Mouse (Mus musculus) right cerebral cortex, adult 18-20 months (tissue): ENCODE data around the gene Best3.
"Not testable (repeated sequence)": the region's sequence is repeated elsewhere in the genome, so short reads cannot be mapped to it uniquely, and the experiment has no call there.

ENCODE experiments used
- DNase-seq: peaks from one replicate; pipeline ENCODE4 v3.0.0; 2022; ENCODE audit warnings: mixed read lengths

Best3 gene

DNA sequence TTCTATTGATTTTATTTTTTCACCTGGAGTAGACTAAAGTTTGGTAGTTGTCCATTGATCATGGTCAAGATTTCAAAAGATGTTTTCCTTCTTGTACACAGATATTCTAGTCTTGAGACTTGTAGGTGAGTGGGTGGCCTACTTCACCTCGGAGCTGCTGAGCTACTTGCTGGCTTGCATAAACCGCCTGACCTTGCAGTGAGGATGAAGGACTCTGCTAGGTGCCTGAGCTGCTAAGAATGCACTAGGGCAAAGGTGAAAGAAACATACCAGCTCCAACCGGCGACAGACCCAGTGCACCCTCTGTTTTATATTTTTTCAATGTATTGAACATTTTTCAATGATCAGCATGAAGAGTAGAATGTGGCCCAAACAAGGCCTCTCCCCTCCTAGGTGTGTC, 5.8 kb upstream of the Best3 start:
- DNase-seq: no peak

- no peak for DNase-seq
These were observed 5.2 kb upstream of the Best3 start for GRCm38 (mm10) chr10:116980888-116981287.

DNA sequence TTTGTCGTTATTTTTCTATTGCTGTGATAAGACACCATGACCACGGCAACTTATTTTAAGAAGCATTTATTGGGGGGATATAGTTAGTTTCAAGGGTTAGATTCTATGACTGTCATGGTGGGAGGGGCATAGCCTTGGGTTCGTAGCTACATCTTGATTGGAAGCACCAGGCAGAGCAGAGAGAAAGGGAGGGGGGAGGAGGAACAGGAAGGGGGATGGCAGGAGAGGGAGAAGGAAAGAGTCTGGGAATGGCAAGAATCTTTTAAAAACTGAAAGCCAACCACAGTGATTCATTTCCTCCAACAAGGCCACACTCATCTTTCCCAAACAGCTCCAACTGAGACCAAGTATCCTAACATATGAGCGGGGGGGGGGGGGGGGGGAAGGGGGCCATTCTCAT, 3.6 kb upstream of the Best3 start:
- no peak for DNase-seq

GRCm38 (mm10) chr10:116984836-116985235, 1.3 kb upstream of the Best3 start:
- no peak for DNase-seq

DNA sequence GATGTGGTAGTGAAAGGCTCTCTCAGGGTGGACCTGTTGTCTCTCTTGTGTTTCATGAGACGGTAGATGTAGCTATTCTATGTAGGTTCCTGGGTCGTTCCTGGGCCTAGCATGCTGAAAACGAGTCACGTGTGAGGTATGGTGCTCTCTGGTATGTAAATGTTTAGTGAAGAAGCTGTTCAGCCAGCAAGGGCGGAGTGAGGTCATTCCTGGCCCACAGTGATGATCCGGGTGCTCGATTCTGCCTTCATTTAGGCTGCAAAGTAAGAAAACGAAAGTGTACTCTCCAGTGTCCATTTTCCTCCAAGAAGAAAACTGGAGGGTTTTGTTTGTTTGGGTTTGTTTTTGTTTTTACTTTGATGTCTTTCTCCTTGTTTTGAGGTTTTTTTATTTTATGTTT, 7.9 kb downstream of the Best3 start:
- DNase-seq: no peak

- DNase-seq: no peak
These were observed 9.0 kb downstream of the Best3 start for GRCm38 (mm10) chr10:116995162-116995561.

- DNase-seq: no peak
These were observed 9.6 kb downstream of the Best3 start for GRCm38 (mm10) chr10:116995584-116996235.

DNA sequence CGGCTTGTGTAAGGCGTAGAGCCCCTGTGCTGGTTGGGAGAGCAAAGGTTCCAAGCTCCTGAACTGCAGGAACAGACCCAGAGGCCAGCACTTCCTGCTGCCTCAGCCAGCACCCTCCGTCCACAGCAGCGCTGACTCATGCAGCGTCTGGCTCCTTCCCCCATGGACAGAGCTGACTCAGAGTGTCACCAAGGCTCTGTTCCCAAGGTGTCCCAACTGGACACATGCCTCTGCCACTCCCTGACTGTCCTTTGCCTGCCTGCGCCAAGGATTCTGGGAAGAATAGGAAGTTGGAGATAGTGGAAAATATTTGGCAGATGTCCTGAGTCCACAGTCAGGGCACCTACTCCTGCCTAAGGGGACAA, 10.1 kb downstream of the Best3 start:
- DNase-seq: no peak

GRCm38 (mm10) chr10:116998716-116999455, 12.8 kb downstream of the Best3 start:
- DNase-seq: no peak

DNA sequence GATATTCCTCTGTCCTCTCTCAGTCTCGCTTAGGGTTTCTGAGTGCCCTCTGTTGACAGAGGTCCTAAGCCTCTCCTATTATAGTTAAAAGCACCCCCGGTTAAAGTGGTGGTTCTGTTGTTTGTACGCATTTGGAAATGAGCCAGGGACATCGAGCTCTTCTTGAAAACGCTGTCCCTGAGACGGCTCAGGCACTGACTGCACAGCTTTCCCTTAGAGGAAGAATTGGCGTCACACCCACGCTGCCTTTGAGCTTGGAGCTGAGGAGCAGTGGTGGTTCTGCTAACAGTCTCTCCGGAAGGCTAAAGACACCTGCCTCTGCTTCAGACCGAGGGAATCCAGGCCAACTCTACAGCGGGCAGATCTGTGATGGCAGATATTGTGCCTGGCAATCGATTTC, 14.9 kb downstream of the Best3 start:
- peak; percentile 40 for DNase-seq

- DNase-seq: no peak
These were observed 18.6 kb downstream of the Best3 start for GRCm38 (mm10) chr10:117004695-117005094.

- DNase-seq: no peak
These were observed 19.8 kb downstream of the Best3 start for GRCm38 (mm10) chr10:117005707-117006464.

DNA sequence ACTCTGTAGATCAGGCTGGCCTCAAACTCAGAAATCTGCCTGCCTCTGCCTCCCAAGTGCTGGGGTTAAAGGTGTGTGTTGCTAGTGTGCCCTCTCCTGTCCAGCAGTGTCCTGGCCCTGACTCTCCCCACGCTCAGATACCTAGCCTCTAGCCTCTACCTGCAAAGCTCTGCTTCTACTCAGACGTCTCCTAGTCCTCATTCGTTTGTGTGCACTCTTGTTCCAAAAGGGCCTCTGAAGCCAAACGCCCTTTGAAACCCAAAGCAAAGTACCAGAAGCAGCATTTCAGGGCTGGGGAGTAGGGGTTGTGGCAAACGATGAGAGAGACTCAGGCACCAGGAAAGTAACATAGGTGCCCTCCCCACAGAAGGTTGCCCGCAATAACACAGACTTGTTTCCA, 23.6 kb downstream of the Best3 start:
- DNase-seq: no peak

DNA sequence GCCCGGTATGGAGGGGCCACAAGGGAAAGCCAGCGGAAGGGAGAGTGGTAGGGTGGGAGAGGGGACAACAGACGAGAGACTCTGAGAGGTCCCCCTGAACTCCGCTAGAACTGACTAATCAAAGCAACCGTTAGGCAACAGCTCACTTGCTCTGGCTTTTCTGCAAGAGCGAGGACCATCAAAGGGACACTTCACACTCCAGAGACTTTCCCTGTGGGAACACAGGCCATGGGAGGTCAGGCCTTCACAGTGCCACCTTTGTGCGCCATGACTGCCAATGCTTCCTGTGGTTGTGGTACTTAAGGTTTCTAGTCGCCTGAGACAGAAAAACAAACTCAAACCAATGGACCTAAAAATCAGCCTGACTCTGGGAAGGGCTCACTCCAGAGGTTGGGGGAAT, 24.9 kb downstream of the Best3 start:
- no peak for DNase-seq

DNA sequence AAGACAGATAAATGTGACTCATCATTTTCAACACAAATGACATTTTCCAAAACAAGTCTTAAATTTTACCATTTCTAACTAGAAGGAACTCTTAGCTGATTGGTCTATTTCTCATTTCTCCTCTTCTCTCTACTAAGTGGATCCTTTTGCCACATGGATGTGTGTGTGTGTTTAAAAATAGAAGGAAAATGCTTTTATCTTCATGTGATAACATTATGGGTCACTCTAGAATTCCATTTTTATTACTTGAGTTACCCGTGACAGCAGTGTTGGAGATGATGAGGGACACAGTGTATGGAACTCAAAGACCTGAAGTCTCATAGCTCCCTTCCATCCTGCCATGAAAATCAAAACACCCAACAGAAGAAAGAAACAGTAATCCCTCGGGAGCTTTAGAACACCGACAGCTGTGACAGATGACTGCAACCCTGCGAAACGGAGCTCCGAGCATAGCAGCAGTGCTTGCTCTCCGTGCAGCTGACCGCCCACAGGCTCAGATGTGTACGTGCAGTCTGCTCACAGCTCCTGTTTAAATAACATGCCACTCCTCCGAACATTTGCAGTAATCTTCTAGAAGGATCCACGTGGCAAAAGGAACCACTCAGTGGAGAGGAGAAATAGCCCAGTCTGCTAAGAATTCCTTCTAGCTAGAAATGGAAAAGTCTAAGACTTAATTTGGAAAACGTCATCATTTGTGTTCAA, 27.7 kb downstream of the Best3 start:
- DNase-seq: peak; percentile 67

- DNase-seq: no peak
These were observed 28.5 kb downstream of the Best3 start for GRCm38 (mm10) chr10:117014565-117014964.

GRCm38 (mm10) chr10:117018281-117018840, 32.2 kb downstream of the Best3 start:
- no peak for DNase-seq

GRCm38 (mm10) chr10:117021020-117021754, 35.1 kb downstream of the Best3 start:
- DNase-seq: no peak

DNA sequence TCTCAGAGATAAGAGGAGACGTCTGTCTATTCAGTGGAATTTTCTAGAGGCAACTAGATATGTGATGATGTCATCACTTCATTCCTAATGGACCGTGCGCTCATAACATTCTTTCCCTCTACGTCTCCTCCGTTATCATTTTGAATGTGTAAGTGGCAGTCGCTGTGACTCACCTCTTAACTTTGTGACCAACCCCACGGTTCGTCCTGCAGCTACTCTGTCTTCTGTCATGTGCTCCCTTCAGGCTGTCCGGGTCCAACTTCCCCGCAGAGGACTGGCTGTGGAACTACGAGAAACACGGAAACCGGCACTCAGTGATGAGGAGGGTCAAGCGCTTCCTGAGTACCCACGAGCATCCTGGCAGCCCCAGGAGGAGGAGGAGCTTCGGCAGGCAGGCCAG, 37.6 kb downstream of the Best3 start:
- DNase-seq: no peak

DNA sequence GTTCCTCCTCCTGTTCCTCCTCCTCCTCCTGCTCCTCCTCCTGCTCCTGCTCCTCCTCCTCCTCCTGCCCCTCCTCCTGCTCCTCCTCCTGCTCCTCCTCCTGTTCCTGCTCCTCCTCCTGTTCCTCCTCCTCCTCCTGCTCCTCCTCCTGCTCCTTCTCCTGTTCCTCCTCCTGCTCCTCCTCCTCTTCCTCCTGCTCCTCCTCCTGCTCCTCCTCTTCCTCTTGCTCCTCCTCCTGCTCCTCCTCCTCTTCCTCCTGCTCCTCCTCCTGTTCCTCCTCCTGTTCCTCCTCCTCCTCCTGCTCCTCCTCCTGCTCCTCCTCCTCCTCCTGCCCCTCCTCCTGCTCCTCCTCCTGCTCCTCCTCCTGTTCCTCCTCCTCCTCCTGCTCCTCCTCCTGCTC, 39.7 kb downstream of the Best3 start:
- DNase-seq: not testable (repeated sequence)

DNA sequence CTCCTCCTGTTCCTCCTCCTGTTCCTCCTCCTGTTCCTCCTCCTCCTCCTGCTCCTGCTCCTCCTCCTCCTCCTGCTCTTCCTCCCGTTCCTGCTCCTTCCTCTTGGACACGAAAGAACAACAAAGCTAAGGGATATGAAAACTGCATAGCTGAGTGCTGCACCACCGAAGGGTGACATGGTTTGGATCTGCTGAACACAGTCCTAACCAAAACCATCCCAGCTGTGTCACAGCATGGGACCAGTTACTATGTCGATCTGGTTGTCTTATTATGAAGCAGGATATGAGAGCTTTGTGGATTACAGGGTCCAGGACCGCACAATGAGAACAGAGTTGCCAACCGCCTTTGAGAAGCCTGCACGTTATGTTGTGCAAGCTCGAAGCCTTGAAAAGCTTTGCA, 40.1 kb downstream of the Best3 start:
- no peak for DNase-seq

GRCm38 (mm10) chr10:117031160-117031559, 45.0 kb downstream of the Best3 start:
- no peak for DNase-seq
